Mouse (Mus musculus): ENCODE results near the gene Mcm7. TPM values are rescaled to one million over a fixed set of nuclear protein-coding genes. Genes with fewer than 3 reads are reported as not detected.

The Mcm7 gene
- 89.5 TPM for polyA plus RNA-seq (2017; shearing (Covaris generic))

DNA sequence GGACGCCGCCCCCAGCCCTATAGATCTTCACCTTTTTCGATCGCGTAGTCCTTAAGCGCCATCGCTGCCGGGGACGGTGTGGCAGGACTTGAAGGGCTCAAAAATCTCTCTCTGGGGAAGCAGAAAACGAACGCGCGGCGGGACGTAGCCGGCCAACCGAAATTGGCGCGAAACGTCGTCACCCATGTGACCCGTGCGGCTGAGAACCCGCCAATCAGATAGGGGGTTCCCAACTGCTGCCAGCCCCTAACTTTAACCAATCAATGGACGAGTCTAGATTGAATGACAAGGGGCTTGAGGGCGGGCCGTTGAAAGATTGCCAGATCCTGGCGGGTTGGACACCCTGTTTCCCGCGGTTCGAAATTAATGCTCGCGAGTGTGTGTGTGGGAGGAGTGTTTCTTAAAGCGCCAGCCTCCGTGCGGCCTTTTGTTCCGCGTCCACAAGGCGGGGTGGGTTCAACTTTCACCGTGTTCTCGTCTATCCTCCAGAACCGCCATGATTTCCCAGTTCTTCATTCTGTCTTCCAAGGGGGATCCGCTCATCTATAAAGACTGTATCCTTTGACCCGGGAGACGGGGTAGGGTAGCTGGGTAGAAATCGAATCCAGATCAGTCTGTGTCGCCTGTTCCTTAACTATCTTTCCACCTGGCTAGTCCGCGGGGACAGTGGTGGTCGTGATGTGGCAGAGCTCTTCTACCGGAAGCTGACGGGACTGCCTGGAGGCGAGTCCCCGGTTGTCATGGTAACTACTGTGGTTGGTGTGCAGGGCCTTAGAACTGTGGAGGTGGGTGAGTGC is at the start of gene Mcm7, which contains the start of gene Ap4m1:
Gene Mcm7, minus strand, starts transcription at position 728 of the 797 bp plus-strand sequence.
Gene Ap4m1, plus strand, starts transcription at position 308 of the 797 bp plus-strand sequence.

DNA sequence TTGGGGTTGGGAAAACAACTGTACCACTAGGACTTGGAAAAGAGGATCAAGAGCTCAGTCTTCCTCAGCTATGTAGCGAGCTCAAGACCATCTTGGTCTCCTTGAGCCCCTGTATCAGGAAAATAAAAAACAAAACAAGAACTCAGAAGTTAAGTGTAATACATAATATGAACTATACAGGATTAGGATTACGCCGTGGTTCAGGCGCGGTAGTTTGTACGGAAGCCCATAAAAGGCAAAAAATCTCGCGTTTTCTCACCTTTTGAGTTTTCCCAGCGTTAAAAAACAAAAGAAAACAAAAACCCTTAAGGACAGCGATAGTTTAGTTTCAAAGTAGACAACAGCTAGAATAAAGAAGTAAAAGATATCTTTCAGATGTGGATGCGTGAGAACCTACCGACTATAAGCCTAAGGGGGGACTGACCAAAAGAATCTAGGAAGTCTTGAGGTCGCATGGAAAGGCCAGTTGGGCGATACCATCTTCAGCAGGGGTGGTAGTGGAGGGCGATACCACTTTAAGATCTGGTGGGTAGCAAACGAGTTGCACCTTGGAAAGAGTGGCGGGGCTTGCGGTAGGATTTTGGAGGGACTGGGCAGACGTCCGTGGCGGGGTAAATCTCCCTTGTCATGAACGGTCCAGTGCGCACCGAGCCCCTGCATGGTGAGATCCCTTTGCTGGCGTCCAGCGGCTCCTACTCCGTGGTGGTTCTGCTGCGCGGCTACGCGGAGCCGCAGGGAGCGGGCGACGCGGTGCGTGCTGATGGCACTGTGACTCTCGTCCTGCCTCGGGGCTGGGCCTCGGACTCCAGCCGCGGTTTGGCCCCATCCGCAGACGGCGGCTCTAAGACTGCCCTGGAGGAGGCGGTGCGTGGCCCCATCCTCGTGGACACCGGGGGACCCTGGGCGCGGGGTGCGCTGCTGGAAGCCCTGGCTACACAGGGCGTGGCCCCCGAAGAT is 21.8 kb upstream of the Mcm7 start, which contains the start of gene Mblac1:
Gene Mblac1, plus strand, starts transcription at position 544 of the 957 bp plus-strand sequence.

DNA sequence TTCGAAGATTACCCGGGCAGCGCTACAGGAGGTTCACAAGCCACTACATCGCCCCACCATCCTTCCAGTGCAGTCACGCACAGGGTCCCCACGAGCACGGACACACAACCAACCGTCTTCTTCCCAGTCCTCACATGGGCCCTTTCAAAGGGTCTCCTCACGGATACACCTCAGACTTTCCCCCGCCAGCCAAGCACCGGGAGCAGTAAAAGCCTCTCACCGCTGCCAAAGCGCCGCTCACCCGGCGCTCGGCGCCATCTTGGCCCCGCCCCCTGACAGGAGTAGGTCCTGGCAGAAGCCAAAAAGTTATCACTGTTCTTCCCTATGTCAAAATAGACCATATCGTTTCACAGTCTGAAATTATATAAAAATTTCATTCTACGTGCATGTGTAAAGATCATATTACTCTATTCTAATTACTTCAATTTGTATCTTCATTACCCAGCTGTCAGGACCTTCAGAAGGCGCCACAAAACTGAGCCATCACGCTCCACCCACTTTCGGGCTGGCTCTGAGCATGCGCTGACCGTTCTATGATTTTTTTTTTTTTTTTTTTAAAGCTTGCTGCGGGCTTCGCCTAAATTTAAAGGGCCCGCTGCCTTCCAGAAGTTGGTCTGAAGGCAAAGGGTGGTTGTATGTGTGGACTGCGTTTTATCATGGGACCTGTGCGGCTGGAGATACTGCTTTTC is 14.9 kb upstream of the Mcm7 start, which contains the start of the genes Taf6 and Cnpy4:
Gene Taf6, minus strand, starts transcription at position 502 of the 689 bp plus-strand sequence.
Gene Cnpy4, plus strand, starts transcription at position 536 of the 689 bp plus-strand sequence.

DNA sequence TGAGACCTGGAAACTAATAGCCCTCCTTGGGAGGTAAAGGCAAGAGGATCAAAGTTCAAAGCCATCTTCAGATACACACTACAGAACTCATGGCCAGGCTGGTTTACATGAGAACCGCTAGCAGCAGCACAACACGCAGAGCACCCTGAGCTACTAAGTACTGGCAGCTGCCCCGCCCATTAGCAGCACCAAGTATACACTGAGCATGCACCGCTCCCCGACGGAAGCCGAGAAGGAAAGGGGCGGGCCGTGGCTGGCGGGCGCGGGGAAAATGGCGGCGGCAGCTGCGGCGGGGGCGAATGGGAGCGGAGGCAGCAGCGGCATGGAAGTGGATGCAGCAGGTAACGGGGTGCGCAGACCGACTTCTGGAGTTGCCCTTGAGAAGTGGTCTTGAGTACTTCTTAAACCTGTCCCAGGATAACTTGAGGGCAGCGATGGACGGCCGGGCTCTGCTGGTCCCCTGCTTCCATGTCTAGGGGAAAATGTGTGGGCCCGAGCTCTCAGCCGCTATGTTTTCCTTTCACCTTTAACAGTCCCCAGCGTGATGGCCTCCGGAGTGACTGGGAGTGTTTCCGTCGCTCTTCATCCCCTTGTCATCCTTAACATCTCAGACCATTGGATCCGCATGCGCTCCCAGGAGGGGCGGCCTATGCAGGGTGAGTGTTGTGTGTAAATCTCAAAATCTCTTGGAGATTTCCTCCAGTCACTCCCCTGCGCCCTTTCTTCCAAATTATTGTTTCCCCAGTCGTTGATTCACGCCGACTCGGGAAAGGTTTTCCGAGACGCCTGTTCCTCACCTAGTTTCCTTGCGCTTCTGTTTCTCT is 11.2 kb downstream of the Mcm7 start, which contains the start of gene Cops6:
Gene Cops6, plus strand, starts transcription at position 230 of the 824 bp plus-strand sequence.

DNA sequence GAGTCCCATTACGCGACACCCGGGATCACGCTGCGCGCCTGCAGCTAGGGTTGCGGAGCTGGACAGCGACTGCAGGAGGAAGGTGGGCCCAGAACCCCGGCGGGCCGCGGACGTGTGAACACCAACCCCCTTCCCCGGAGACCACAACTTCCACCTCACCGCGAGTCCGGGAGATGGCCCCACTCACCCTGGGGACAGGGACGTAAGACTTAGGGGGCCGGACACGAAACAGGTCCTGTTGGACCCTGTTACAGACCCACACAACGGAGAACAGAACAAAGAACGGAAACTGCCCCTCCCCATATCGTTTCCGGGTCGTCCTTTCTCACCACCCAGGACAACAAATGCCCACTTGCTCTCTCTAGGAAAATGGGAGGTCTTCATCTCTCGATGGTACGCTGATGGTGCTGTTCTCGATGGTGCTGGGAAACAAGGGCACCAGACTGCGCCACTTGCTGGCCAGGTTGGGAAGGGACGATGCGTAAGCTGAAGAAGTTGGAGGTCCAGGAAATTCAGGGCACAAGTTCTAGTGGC is 16.7 kb downstream of the Mcm7 start, which contains the start of gene Zfp113:
Gene Zfp113, minus strand, starts transcription at position 302 of the 534 bp plus-strand sequence.

DNA sequence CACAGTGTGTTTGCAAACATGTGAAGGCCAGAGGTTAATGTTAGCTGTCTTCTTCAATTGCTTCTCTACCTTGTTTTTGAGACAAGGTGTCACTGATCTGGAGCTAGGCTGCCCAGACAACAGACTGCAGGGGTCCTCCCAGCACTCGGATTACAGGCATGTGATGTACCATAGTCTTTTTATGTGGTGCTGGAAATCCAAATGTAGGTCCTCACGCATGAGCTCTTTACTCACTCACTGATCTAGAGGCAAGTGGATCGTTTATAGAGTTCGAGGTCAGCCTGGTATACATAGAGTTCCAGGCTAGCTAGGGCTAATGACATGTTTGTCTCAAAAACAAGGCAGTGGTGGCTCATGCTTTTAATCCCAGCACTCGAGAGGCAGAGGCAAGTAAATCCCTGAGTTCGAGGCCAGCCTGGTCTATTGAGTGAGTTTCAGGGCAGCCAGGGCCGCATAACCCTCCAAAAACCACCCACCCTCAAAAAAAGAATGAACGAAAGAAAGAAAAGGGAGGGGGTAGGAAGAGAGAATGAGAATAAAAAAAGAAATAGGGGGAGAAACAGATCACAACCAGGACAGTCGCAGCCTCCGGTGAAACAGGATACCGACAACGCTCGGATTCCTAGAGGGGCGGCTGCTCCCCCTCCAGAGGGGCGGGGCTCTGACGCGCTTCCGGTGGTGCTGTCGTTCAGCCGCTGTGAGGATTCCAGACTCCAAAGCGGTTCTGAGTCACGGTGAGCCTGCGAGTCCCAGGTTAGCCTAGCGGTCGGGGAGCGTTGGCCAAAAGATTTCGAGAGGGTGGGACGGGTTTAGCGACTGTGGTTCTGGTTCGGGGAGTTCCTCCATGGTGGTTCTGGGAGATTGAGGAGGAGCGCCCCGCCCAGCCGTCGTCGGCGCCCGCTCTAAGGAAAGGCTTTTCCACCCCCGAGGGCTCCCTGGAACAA is 55.7 kb downstream of the Mcm7 start, which contains the start of gene Zscan21:
Gene Zscan21, plus strand, starts transcription at position 649 of the 944 bp plus-strand sequence.

Other genes starting within 250 kb of the Mcm7 start
- not detected for gene Gjc3, start 209.3 kb downstream of the Mcm7 start, polyA plus RNA-seq (2017; shearing (Covaris generic))
- not detected for gene Azgp1, start 190.9 kb downstream of the Mcm7 start, polyA plus RNA-seq (2017; shearing (Covaris generic))
- gene Smok3a, start 151.2 kb downstream of the Mcm7 start, polyA plus RNA-seq (2017; shearing (Covaris generic)), result not detected
- not detected for gene Smok3b, start 151.0 kb downstream of the Mcm7 start, polyA plus RNA-seq (2017; shearing (Covaris generic))
- not detected for gene Smok3c, start 119.2 kb downstream of the Mcm7 start, polyA plus RNA-seq (2017; shearing (Covaris generic))
- 24.7 TPM for gene Zkscan1, start 87.3 kb downstream of the Mcm7 start, polyA plus RNA-seq (2017; shearing (Covaris generic))
- gene Zscan21, start 55.5 kb downstream of the Mcm7 start, polyA plus RNA-seq (2017; shearing (Covaris generic)), result 32.2 TPM
- gene Zfp113, start 16.7 kb downstream of the Mcm7 start, polyA plus RNA-seq (2017; shearing (Covaris generic)), result 24.1 TPM
- gene Cops6, start 11.4 kb downstream of the Mcm7 start, polyA plus RNA-seq (2017; shearing (Covaris generic)), result 241 TPM
- gene Ap4m1, start 420 bp downstream of the Mcm7 start, polyA plus RNA-seq (2017; shearing (Covaris generic)), result 10.2 TPM
- gene Taf6, start 15.0 kb upstream of the Mcm7 start, polyA plus RNA-seq (2017; shearing (Covaris generic)), result 55.2 TPM
- gene Cnpy4, start 15.1 kb upstream of the Mcm7 start, polyA plus RNA-seq (2017; shearing (Covaris generic)), result 20.6 TPM
- 0.35 TPM for gene Mblac1, start 21.9 kb upstream of the Mcm7 start, polyA plus RNA-seq (2017; shearing (Covaris generic))
- gene Nxpe5, start 53.5 kb upstream of the Mcm7 start, polyA plus RNA-seq (2017; shearing (Covaris generic)), result not detected
- 121 TPM for gene Lamtor4, start 83.1 kb upstream of the Mcm7 start, polyA plus RNA-seq (2017; shearing (Covaris generic))
- 8.7 TPM for gene BC037034, start 91.6 kb upstream of the Mcm7 start, polyA plus RNA-seq (2017; shearing (Covaris generic))
- gene Gal3st4, start 100.4 kb upstream of the Mcm7 start, polyA plus RNA-seq (2017; shearing (Covaris generic)), result 0.92 TPM
- not detected for gene Gm43720, start 107.5 kb upstream of the Mcm7 start, polyA plus RNA-seq (2017; shearing (Covaris generic))
- 3.0 TPM for gene Gpc2, start 107.6 kb upstream of the Mcm7 start, polyA plus RNA-seq (2017; shearing (Covaris generic))
- 1.1 TPM for gene Stag3, start 107.8 kb upstream of the Mcm7 start, polyA plus RNA-seq (2017; shearing (Covaris generic))
- 15.3 TPM for gene Pvrig, start 169.5 kb upstream of the Mcm7 start, polyA plus RNA-seq (2017; shearing (Covaris generic))

Data from CD4-positive, CD25-positive, alpha-beta regulatory T cell, adult 9 weeks (primary cell).